Mouse (Mus musculus) regulatory T cell (primary cell): Measurements from ENCODE around the gene Hist1h2bl.

Experiments
- in situ Hi-C: fragments of 300-600 bp; cut with MboI, MseI; formaldehyde crosslinking; loops from one replicate; pipeline ENCODE4 v1.15.1; 2025; ENCODE audit warnings: high pct_unique_total_duplicates

Hist1h2bl gene

DNA sequence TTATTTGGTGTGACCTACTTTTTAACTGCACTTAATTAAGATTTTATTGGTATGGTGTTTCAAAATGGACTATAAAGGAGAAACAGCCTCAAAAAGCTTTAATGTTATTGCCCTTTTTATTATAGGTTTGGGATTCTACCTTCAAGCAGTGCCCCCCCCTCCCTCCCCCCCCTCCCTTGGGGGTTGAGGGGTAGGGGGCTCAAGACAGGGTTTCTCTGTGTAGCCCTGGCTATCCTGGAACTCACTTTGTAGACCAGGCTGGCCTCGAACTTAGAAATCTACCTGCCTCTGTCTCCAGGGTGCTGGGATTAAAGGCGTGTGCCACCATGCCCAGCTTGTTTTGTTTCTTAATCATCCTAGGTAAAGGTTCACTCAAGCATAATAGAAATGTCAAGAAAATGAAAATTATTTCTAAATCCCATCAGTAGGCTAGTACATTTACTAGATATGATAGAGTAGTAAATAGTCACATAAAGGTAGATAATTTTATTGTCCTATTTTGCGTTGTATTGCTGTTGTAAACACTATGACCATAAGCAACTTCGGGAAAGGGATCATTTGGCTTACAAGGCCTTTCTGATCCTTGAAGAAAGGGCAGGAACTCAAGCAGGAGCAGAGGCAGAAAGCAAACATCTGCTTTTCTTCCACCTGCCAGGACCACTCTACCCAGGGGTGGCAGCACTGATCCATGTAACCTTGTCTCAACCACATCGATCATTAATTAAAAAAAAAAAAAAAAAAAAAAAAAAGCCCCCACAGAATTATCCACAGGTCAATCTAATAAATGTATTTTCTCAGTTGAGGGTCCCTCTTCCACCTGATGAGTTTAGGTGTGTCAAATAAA, 7.3 kb upstream of the Hist1h2bl start:
- in situ Hi-C loops, result loop anchor here (5.0 kb wide), 2 partner anchors 314 to 1849 kb away; partner anchors contain the start of genes Hist1h2ad, Hist1h2ae, Hist1h2ah and Hist1h2bf

DNA sequence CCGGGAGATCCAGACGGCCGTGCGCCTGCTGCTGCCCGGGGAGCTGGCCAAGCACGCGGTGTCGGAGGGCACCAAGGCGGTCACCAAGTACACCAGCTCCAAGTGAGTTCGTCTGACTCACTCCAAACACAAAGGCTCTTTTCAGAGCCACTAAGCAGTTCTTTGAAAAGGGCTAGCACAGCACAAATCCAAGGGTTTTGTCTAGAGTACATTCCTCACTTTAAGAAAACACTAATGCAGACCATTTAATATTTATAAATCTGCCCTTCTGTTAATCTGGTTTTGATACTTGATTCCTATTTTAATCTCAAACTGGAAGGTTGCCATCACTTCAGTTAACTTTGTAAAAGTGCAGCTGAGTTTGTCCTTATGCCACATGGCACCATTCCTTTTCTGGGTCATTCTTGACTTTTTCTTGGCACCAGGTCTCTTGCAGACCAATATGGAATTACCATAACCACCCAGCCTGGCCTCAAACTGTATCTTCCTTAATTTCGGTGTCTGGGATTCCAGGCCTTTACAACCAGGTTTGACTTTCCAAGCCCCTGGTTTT, 6.5 kb upstream of the Hist1h2bl start:
- in situ Hi-C loops, result loop anchor here (5.0 kb wide), 2 partner anchors 315 to 1850 kb away; partner anchors contain the start of genes Hist1h2ad, Hist1h2ae, Hist1h2ah and Hist1h2bf

DNA sequence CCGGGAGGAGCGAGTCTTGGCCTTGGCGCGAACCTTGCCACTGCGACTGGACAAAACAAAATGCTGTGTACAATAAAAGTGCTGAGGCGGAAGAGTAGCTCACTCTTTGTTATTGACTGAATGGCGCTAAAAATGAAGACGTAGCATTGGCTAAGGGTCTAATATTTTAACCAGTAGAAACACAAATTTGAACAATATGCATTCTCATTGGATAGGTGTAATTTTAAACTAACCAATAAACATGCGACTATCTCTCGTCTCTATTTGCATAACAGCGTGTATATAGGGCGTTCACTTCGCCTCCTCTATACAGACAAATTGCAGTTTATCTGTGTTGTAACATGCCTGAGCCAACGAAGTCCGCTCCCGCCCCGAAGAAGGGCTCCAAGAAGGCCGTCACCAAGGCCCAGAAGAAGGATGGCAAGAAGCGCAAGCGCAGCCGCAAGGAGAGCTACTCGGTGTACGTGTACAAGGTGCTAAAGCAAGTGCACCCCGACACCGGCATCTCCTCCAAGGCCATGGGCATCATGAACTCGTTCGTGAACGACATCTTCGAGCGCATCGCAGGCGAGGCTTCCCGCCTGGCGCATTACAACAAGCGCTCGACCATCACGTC, 5.9 kb upstream of the Hist1h2bl start, which contains the start of gene Hist1h2bm:
Gene Hist1h2bm (plus strand): TSS at position 288 of the 616 bp plus-strand sequence.
- in situ Hi-C loops, result loop anchor here (5.0 kb wide), 2 partner anchors 315 to 1850 kb away; partner anchors contain the start of genes Hist1h2ad, Hist1h2ae, Hist1h2ah and Hist1h2bf

DNA sequence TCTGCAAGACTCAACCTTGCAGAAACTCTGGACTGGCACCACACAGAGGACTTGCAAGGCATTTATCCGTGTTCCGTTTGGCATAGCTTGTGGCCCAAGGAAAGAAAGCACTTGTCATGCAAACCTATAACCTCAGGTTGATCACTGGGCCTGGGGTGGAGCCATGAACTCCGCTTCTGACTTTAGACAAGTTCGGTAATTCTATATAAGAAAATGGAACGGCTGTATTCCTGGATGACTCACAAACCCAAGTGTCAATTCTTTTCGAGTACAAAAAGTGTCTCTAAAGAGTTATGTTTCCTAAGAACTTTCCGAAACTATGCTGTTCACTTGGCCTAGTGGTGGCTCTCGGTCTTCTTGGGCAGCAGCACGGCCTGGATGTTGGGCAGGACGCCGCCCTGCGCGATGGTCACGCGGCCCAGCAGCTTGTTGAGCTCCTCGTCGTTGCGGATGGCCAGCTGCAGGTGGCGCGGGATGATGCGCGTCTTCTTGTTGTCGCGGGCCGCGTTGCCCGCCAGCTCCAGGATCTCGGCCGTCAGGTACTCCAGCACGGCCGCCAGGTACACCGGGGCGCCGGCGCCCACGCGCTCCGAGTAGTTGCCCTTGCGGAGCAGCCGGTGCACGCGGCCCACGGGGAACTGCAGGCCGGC, 5.3 kb upstream of the Hist1h2bl start:
- in situ Hi-C loops, result loop anchor here (5.0 kb wide), 2 partner anchors 316 to 1851 kb away; partner anchors contain the start of genes Hist1h2ad, Hist1h2ae, Hist1h2ah and Hist1h2bf

DNA sequence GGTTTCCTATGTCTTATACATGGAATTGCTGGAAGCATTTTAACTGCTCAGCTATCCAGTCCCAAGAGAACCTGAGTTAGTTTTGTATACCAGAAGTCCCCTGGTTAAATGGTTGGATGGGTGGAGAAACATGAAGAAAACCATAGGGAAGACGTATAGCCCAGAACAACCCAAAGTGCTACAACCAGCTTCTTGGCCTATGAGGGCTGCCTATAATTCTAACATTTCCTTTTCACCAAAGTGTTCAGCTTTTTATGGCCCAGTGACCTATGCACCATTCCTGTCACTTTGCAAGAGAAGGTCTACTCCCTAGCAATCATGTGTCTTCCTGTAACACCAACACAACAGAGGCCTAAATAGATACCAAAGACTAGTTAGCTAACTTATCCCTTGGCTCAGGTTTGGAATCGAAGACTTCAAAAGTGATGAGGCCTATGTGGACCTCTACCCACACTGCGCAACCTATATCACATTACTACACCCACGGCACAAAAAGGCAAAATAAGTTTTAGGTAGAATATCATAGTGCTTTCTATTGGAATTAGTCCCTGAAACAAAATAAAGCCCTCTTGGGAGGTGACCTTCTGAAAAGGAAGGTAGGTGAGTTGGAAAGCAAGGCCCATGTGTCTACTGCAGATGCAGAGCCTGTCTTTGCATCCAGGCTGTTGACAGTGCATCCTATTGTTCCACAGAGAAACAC, 2.6 kb upstream of the Hist1h2bl start:
- in situ Hi-C loops, result loop anchor here (5.0 to 10.0 kb wide), 4 partner anchors 34 to 1964 kb away; partner anchors contain the start of genes Abt1, Hist1h2ac, Hist1h2ak and Hist1h2bc

DNA sequence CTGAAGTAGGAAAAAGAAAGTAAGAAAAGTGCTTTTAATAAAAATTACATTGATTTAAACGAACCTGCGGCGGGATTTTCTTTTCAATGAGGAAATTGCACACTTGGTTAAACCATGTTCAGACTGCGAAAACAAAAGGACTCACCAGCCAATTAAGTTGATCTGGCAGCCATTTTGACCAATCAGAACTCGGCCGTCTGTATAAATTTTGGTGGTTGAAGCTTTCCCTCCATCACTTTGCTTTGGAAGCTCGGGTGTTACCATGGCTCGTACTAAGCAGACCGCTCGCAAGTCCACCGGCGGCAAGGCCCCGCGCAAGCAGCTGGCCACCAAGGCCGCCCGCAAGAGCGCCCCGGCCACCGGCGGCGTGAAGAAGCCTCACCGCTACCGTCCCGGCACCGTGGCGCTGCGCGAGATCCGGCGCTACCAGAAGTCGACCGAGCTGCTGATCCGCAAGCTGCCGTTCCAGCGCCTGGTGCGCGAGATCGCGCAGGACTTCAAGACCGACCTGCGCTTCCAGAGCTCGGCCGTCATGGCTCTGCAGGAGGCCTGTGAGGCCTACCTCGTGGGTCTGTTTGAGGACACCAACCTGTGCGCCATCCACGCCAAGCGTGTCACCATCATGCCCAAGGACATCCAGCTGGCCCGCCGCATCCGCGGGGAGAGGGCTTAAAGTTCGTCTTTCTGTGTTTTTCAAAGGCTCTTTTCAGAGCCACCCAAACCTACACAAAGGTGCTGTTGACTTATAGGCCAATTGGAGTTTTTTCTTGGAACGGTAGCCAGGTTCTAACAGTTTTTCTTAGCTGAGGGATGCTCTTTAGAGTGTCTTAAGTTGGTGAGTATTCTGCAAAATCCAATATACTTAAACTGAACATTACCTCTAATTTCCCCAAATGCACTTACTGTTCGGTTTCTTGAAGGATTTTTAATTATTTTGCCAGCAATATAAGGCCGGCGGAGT, 1.7 kb upstream of the Hist1h2bl start, which contains the start of gene Hist1h3h:
Gene Hist1h3h (plus strand): TSS at position 263 of the 961 bp plus-strand sequence.
- in situ Hi-C loops, result loop anchor here (5.0 to 10.0 kb wide), 4 partner anchors 35 to 1965 kb away; partner anchors contain the start of genes Abt1, Hist1h2ac, Hist1h2ak and Hist1h2bc

DNA sequence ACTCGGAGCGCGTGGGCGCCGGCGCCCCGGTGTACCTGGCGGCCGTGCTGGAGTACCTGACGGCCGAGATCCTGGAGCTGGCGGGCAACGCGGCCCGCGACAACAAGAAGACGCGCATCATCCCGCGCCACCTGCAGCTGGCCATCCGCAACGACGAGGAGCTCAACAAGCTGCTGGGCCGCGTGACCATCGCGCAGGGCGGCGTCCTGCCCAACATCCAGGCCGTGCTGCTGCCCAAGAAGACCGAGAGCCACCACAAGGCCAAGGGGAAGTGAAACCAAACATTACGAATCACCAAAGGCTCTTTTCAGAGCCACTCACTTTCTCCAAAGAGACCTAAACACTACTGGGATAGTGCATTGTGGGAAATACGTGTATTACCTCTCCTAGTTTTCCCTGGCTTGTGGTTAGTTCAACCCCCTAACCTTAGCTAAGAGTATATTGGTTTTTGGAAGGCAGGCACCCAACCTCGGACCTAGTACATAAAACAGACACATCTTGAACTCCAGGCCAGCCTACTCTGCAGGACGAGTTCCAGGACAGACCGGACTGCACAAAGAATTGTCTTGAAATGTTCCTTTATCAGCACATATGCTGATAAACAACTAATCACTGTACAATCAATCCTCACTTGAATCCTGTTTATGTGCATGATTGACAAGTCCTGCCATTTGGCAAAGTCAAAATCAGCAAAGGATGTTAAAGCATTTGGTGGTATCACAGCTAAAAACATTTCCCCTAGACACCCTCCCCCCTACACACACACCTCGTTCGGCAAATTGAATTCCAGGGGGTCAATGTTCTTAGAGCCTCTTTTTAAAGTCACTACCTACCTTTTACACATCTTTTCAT, 823 bp upstream of the Hist1h2bl start:
- in situ Hi-C loops, result loop anchor here (5.0 to 10.0 kb wide), 4 partner anchors 36 to 1966 kb away; partner anchors contain the start of genes Abt1, Hist1h2ac, Hist1h2ak and Hist1h2bc

DNA sequence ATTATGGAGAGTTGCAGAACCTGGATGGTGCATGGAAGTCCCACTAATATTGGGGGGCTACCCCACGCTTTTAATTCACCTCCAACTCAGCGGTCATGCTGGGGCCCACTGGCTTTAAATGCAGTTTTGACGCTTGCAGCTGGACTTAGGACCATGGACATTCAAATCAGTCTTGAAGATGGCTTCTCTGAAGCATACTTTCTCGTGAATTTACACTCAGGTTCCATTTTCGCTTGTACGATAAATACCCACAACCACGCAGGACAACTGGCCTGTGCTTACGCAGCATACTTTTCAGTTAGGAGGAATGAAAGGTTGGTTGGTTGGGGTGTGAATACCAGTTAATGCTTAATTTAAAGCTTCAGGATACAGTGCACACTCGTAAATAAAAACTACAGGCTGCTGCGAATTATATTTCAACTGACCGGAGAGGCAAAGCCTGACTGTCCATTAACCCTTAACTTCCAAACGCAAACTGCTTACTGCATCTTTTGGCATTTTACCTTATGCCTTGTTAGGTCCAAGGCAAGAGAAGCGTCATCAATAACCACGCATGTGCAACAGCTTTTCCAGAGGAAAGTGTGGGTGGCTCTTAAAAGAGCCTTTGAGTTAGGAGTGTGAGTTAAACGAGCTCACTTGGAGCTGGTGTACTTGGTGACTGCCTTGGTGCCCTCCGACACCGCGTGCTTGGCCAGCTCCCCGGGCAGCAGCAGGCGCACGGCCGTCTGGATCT, 646 bp downstream of the Hist1h2bl start:
- in situ Hi-C loops, result loop anchor here (5.0 to 10.0 kb wide), 4 partner anchors 37 to 1967 kb away; partner anchors contain the start of genes Abt1, Hist1h2ac, Hist1h2ak and Hist1h2bc

DNA sequence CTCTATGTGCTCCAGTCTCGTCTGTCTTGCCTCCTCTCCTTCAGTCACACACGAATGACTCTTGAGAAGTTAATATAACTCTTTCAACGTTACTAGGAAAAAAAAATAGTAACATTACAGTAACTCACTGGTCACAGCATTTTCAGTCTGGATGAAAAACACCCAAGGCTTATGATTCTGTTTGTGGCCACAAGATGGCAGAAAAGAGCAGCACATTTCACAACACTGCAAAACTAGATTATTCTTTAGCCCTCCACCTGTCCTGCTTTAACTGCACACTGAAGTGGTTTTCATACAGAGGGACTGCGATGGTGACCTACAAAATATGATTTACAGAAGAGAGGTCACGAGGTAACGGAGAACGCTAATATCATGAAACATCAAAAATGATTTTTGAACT, 1.2 kb downstream of the Hist1h2bl start:
- in situ Hi-C loops, result loop anchor here (5.0 to 10.0 kb wide), 5 partner anchors 38 to 1968 kb away; partner anchors contain the start of genes Abt1, Hist1h2ac, Hist1h2af and Hist1h2ak

DNA sequence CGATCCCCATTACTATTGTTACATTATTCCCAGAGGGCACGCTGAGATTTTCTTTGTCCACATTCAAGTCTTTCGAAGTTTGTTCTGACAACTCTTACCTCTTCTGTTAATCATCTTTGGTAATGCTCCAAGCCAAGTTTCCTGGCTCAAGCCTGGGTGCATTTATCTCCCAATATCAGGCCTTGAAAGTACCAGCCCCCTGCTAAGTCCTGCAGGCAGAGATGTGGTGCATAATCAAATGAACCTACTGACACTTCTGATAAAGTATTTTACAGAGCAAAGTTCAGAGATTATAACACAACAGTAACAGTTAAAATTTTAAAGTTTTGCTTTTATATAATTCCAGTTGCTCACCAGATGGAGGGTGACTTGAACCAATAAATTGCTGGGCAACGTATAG, 4.2 kb downstream of the Hist1h2bl start:
- in situ Hi-C loops, result loop anchor here (5.0 to 10.0 kb wide), 3 partner anchors 547 to 1821 kb away; partner anchors contain the start of genes Abt1, Hist1h2af and Hist1h4h

DNA sequence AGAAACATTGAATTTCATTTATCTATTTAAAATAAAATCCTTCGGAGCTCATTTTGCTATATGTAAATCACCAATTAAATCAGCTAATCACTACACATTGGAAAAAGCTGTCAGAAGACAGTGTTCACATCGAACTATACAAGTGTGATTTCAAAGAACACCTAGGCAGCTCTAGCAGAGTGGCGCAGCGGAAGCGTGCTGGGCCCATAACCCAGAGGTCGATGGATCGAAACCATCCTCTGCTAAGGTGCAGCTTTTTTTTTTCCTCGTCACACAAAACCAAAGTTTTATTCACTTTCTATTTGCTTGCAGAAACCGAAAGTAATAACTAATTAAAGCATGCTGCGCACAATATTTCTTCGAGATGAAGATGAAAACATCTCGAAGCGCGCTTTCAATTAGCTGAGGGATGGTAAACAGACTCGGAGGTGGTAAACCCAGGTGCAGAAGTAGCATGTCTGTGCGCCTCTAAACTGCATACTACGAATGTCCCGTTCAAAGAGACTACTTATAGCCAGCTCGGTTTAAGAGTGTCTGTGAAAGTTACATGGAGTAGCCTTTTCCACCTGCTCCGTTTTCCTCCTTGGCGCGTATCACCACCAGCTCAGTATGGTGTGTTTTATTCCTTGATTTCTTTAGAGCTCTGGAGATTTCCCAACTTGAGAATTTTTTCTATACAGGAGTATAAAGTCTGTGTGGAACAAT, 5.0 kb downstream of the Hist1h2bl start:
- in situ Hi-C loops, result loop anchor here (5.0 to 10.0 kb wide), 3 partner anchors 546 to 1821 kb away; partner anchors contain the start of genes Abt1, Hist1h2af and Hist1h4h

DNA sequence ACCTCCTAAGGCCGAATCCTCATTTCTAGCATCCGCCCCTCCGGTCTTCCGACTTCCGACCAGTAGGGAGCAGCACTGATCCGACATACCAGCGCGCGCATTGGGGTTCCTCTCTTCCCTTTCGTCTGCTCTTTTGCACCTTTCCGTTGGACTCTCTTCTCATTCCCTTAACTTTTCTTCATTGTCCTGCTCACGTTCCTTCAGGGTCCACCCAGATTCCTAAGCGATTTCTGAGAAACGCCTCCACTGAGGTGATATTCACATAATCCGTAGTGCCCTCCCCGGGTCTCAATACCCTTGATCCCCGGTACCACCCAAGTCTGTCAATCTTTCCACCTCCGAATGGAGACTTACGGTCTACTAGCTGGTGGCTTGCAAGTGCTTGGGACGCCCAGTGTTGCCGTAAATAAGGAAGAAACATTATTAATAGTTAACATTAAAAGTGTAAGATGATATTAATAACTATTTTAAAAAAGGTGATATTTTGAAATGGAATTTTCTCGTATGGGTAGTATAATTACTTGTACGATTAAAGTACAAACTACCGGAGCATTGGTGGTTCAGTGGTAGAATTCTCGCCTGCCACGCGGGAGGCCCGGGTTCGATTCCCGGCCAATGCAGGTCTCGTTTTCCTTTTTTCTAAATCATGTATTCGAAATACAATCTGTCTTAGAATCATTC, 5.8 kb downstream of the Hist1h2bl start:
- in situ Hi-C loops, result loop anchor here (5.0 to 10.0 kb wide), 3 partner anchors 545 to 1822 kb away; partner anchors contain the start of genes Abt1, Hist1h2af and Hist1h4h

DNA sequence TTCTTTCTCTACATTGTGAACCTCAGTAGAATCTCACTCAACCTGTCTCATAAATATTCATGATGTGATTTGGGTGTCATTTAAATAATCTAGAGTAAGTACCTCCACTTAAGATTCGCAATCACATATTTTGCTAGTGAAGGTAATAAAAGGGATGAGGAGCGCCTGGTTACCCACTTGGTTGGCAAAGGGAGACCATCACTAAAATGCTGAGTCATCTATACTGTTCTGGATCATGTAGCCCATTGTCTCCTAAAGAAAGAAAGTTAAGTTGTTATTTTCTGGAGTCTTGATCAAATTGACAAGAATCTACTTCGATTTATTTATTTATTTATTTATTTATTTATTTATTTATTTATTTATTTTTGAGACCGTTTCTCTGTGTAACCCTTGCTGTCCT, 9.3 kb downstream of the Hist1h2bl start:
- in situ Hi-C loops, result loop anchor here (10.0 kb wide), 1 partner anchor 502 kb away; no protein-coding TSS in a partner anchor

DNA sequence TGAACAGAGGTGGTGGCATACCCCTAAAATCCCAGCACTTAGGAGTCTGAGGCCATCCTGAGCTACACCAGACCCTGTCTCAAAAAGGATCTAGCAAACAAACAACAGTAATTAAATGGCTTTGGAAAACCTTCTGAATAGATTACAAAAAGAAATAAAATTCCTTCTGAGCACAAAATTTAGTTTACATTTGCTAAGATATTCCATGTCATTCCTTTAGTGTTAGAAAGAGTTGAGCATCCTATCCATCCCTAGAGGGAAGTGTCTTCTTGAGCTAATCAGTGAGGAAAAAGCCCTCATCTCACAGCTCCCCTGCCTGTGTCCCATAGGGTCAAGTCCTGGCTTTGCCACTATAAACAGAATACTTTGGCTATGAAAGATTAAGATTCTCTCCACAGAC, 18.1 kb downstream of the Hist1h2bl start, which contains the start of gene Olfr1359:
Gene Olfr1359 (plus strand): TSS at position 301 of the 400 bp plus-strand sequence.
- in situ Hi-C loops, result no loop called here

DNA sequence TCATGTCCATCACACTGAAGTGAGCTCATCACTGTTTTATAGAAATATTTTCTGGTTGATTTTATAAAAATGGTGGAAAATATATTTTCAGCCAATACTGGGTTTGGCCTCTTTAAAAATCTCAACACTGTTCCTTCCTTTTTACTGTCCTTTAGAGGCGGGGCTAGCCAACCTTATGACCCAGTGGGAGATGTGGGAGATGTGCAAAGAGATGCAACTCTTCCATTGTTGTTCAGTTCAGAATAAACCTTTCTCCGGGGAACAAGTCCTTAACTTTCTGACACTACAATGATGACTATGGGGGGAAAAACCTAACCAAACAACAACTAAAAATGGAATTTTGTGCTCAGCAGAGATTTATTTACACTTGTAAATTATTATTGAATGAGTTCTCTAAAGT, 38.6 kb downstream of the Hist1h2bl start, which contains the start of gene Olfr1360:
Gene Olfr1360 (minus strand): TSS at position 101 of the 400 bp plus-strand sequence.
- in situ Hi-C loops, result no loop called here
